In the genomic region with DNA sequence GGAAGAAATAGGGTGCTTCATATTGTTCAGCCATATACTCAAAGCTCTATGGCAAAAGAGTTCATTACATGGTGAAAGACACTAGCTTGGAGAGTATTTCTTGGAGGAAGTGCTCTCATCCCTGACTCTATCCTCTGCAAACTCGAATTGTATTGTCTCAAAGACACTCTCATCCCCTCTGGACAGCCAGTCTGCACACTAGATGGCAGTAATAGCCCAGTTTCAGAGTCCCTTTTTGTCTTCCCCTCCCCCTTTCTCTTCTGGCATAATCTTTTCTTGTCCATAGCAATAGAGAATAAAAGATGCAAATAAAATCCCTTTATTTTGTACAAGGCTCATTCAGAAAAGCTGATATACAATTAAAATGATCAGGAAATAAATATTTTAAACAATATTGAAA, we compare ENCODE assay signal across 9 mouse cellular contexts.
DNase-seq lines count a peak whose midpoint lies in the region; ATAC-seq and TF ChIP-seq lines count a peak whose summit lies in the region.
"Had no signal": no experiment of that assay in that cellular context is flagged by ENCODE, and none has a peak within 500 bp of the region (broad histone marks: within the 10 kb centered on the region; RNA-seq: fewer than 3 reads in every experiment).

No protein-coding gene starts in this region.

- H3K27ac ChIP-seq in embryonic facial prominence, embryonic 14.5 days (replicated peaks; ENCODE audit: low read depth, low read length) = peak overlapping the region; percentile 75; the same call in 1 of the 2 replicates
- H3K27ac ChIP-seq in hindbrain, embryonic 11.5 days (ENCODE audit: low read depth, low read length) = no peak overlapping the region
- peak overlapping the region; percentile 58 for H3K27ac ChIP-seq in layer of hippocampus, adult 2 months

- peak; percentile 88 for ATAC-seq in embryonic facial prominence, embryonic 14.5 days (ENCODE audit: low read depth)
- peak; percentile 87 for ATAC-seq in hindbrain, embryonic 11.5 days (ENCODE audit: low FRiP score)
- ATAC-seq in megakaryocyte-erythroid progenitor cell, adult 5-6 weeks (replicated peaks; ENCODE audit: low FRiP score, low TSS enrichment, poor library complexity, severe bottlenecking) = no peak

- peak; percentile 11 for DNase-seq in adrenal gland, postnatal 25 days
- peak; percentile 90 for DNase-seq in embryonic facial prominence, embryonic 14.5 days (ENCODE audit: low spot score)
- peak; percentile 88 for DNase-seq in hindbrain, embryonic 11.5 days (ENCODE audit: low spot score)
- DNase-seq in layer of hippocampus, adult 2 months (ENCODE audit: low spot score in 2 of 2) = peak; percentile 64 to 74
- peak; percentile 64 for DNase-seq in lung, postnatal 14 days
- DNase-seq in right cerebral cortex, postnatal 14 days = peak; percentile 47

- H3K9me3 ChIP-seq in E14TG2a.4 (ENCODE audit: low read length) = no peaks in the 10 kb centered on the region
- no peaks in the 10 kb centered on the region for H3K9me3 ChIP-seq in embryonic facial prominence, embryonic 14.5 days (ENCODE audit: control insufficient read depth, low read length)
- H3K9me3 ChIP-seq in hindbrain, embryonic 11.5 days (ENCODE audit: control insufficient read depth, low read length) = no peaks in the 10 kb centered on the region

- TF ChIP-seq CTCF in E14TG2a.4 (conservative IDR thresholded peaks at IDR 0.05; ENCODE audit: low read length) = peak; percentile 62
- peak; percentile 95 for TF ChIP-seq CTCF in layer of hippocampus, adult 2 months (conservative IDR thresholded peaks at IDR 0.05)

- no peak overlapping the region for H3K4me2 ChIP-seq in embryonic facial prominence, embryonic 14.5 days (ENCODE audit: low read depth, low read length)
- no peak overlapping the region for H3K4me2 ChIP-seq in hindbrain, embryonic 11.5 days (replicated peaks; ENCODE audit: low read depth, low read length)

- H3K4me3 ChIP-seq in E14TG2a.4 (replicated peaks; ENCODE audit: low read length) = no peak overlapping the region
- H3K4me3 ChIP-seq in embryonic facial prominence, embryonic 14.5 days (ENCODE audit: low read depth, low read length) = no peak overlapping the region
- H3K4me3 ChIP-seq in hindbrain, embryonic 11.5 days (ENCODE audit: low read depth, low read length) = no peak overlapping the region
- H3K4me3 ChIP-seq in layer of hippocampus, adult 2 months = no peak overlapping the region
- H3K4me3 ChIP-seq: erythroblast, embryonic 14.5 days had no signal

- no peaks in the 10 kb centered on the region for H3K36me3 ChIP-seq in E14TG2a.4 (ENCODE audit: insufficient read depth, low read length)
- no peaks in the 10 kb centered on the region for H3K36me3 ChIP-seq in embryonic facial prominence, embryonic 14.5 days (ENCODE audit: control insufficient read depth, insufficient read depth, low read length)
- H3K36me3 ChIP-seq in hindbrain, embryonic 11.5 days (ENCODE audit: control insufficient read depth, insufficient read depth, low read length) = no peaks in the 10 kb centered on the region

- WGBS in embryonic facial prominence, embryonic 14.5 days = 0% methylated on average over 1 of the region's 1 CpGs
- 3% methylated on average over 1 of the region's 1 CpGs for WGBS in hindbrain, embryonic 11.5 days

- H3K27me3 ChIP-seq in E14TG2a.4 (ENCODE audit: insufficient read depth, low read length) = no peaks in the 10 kb centered on the region
- no peaks in the 10 kb centered on the region for H3K27me3 ChIP-seq in embryonic facial prominence, embryonic 14.5 days (replicated peaks; ENCODE audit: control insufficient read depth, insufficient read depth, low read length)
- no peaks in the 10 kb centered on the region for H3K27me3 ChIP-seq in hindbrain, embryonic 11.5 days (ENCODE audit: control insufficient read depth, insufficient read depth, low read length)

- no peaks in the 10 kb centered on the region for H3K4me1 ChIP-seq in E14TG2a.4 (replicated peaks; ENCODE audit: low read depth, low read length)
- H3K4me1 ChIP-seq in embryonic facial prominence, embryonic 14.5 days (ENCODE audit: control insufficient read depth, insufficient read depth, low read length) = peaks cover 10% of the 10 kb centered on the region
- H3K4me1 ChIP-seq in hindbrain, embryonic 11.5 days (replicated peaks; ENCODE audit: control insufficient read depth, insufficient read depth, low read length) = 0 out of 2 replicates have a peak, but pooled peaks cover 2% of the 10 kb centered on the region

- H3K9ac ChIP-seq in embryonic facial prominence, embryonic 14.5 days (ENCODE audit: low read depth, low read length) = no peak overlapping the region
- no peak overlapping the region for H3K9ac ChIP-seq in hindbrain, embryonic 11.5 days (ENCODE audit: low read depth, low read length)

Comparison
In these comparisons a context has a peak if more than half of its experiments do, and no peak if none do; other contexts are left out.
1. DNase-seq: peak in every context shown above with its lines; median percentile 90 in embryonic facial prominence, embryonic 14.5 days; 88 in hindbrain, embryonic 11.5 days; 69 in layer of hippocampus, adult 2 months; 64 in lung, postnatal 14 days; 47 in right cerebral cortex, postnatal 14 days; 11 in adrenal gland, postnatal 25 days.